Mouse (Mus musculus) megakaryocyte, embryonic 14.5 days (primary cell): Measurements from ENCODE around the gene Edrf1. TPM values are rescaled to one million over a fixed set of nuclear protein-coding genes. Genes with fewer than 3 reads are reported as not detected.
A peak's percentile ranks its signal among the peaks of the same experiment; 100 is the strongest.

Experiments
- H3K27me3 ChIP-seq: replicated peaks from 2 replicates; pipeline ENCODE3; 2012; ENCODE audit warnings: inconsistent platforms
- H3K36me3 ChIP-seq: replicated peaks from 2 replicates; pipeline ENCODE3; 2012; ENCODE audit warnings: low read length, inconsistent platforms, mixed read lengths
- H3K4me1 ChIP-seq: 2 replicates; pipeline ENCODE4 v1.6.1; 2012; ENCODE audit warnings: inconsistent platforms
- H3K4me3 ChIP-seq: replicated peaks from 2 replicates; pipeline ENCODE3; 2012; ENCODE audit warnings: moderate library complexity, mild to moderate bottlenecking, inconsistent platforms
- H3K9me3 ChIP-seq: 2 replicates; pipeline ENCODE4 v1.6.1; 2012; ENCODE audit warnings: inconsistent platforms
- FLI1 ChIP-seq: IDR thresholded peaks from 2 replicates; pipeline ENCODE4 v1.6.1; 2012; ENCODE audit warnings: low read length, inconsistent platforms, mixed read lengths
- GATA1 ChIP-seq: IDR thresholded peaks from 3 replicates; pipeline ENCODE4 v1.6.1; 2012; ENCODE audit warnings: mixed read lengths, low read length, inconsistent platforms, borderline replicate concordance
- polyA plus RNA-seq: library from polyadenylated mRNA; stranded (reverse); fragments of >175 nt; gene quantifications from 2 replicates; pipeline ENCODE4 v1.2.3, GENCODE M21; 2012; ENCODE audit warnings: low replicate concordance; ENCODE audit not compliant: insufficient read depth

The Edrf1 gene
- 1.2 TPM in 1 of 2 replicates, not detected in the other for polyA plus RNA-seq

DNA sequence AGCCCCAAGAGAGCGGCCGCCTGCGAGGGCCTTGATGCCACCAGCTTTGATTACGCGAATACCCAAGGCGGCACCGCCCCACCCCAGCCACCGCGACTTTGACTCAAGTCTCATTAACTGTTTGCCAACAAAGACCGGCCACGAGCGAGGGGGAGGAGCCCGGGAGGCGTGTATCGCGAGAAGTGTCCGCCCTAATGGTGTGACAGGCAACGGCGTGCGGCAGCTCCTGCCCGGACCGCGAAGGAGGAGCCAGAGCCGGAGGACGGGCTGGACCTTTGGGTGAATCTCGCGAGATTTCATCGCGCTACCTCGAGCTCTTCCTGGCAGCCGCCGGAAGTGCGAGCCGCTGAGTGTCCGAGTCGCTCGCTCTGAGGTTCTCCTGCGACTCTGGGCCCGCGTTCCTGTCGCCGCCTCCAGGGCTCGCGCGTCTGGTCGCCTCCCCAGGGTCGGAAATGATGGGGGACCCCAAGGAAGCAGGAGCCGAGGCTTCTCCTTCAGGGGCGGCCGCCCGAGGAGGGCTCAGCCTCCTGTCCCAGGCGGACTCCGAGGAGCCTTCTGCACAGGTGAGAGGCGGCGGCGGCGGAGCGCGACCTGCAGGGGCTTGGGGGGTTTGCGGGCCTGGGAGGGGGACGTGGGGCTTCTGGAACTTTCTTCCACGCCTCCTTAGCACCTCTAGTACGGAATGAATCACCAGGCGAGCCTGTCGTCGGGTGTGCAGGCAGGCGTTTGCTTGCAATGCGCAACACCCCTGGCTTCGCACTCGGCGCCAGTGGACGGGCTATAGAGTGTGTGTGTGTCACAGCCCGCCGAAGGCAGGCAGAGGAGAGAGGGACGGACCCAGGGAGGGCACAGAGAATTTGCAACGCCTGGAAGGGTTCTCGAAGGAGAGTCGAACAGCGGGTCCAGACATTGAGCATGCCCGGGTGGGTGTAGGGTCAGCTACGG, at the start of gene Edrf1:
Gene Edrf1, plus strand, starts transcription at position 183 of the 945 bp plus-strand sequence.
- Histone ChIP-seq H3K4me3 (peak within 1 kb of the TSS; percentile 99), H3K9me3 (no peaks in the 10 kb centered on the region), H3K27me3 (no peaks in the 10 kb centered on the region), H3K36me3 (peaks cover 33% of the 10 kb centered on the region), H3K4me1 (peaks cover 14% of the 10 kb centered on the region)
- TF ChIP-seq FLI1 (no peak), GATA1 (no peak)

DNA sequence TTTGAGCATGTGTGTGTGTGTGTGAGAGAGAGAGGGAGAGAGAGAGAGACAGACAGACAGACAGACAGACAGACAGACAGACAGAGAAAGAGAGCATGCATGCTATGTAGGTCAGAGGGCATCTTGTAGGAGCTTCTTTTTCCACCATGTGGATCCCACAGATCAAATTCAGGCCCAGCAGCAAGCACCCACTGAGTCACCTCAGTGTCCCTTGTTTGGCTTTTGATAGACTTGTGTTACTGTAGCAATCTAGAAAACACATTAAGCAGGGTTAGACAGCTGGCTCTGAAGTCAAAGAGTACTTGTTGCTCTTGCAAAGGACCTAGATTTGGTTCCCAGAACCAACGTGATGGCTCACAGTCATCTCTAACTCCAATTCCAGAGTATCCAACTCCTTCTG, 45.6 kb upstream of the Edrf1 start:
- Histone ChIP-seq H3K36me3 (no peaks in the 10 kb centered on the region), H3K4me1 (0 out of 2 replicates have a peak, but pooled peaks cover 3% of the 10 kb centered on the region), H3K27me3 (peaks cover 10% of the 10 kb centered on the region), H3K9me3 (no peaks in the 10 kb centered on the region), H3K4me3 (no peak overlapping the region)
- TF ChIP-seq GATA1 (no peak), FLI1 (no peak)

DNA sequence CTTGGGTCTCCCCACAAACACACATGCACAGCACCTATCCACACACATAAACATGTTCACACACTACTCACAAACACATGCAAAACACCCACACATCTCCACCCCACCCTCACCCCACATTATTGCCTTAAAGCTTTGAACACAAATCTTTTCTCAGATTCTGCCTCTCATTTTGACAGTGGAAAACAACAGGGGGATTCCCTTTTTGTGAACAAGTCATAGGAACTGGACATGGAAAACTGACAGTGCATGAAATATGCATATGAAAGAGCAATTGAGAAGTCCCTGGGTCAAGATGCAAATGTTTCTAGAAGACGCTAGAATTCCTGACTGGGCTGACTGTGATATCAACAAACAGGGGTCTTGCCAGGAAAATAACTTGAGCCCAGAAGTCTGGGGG, 36.8 kb upstream of the Edrf1 start:
- Histone ChIP-seq H3K4me3 (no peak overlapping the region), H3K36me3 (no peaks in the 10 kb centered on the region), H3K4me1 (no peaks in the 10 kb centered on the region), H3K9me3 (no peaks in the 10 kb centered on the region), H3K27me3 (peaks cover 9% of the 10 kb centered on the region)
- TF ChIP-seq FLI1, result no peak
- TF ChIP-seq GATA1, result no peak

DNA sequence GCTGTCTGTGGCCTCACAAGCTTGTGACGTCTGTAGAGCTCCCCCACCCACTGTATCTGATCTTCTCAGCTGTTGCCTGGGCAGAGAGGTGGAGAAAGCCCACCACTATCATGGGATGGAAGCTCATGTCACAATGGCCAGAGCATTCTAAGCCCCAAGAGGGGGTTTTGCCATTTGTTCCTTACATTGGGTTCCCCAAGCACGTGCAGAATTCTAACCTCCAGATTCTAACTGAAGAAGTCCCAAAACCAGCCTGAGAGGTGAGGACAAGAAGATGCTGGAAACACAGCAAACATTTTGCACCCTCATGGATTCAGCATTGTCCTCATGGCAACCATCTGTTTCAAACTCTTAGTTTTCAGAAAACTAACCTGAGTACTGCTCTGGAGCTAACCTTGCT, 35.3 kb upstream of the Edrf1 start, which contains the start of gene Tex36:
Gene Tex36, minus strand, starts transcription at position 101 of the 400 bp plus-strand sequence.
- no peaks in the 10 kb centered on the region for H3K9me3 ChIP-seq
- H3K36me3 ChIP-seq, result no peaks in the 10 kb centered on the region
- TF ChIP-seq FLI1 (no peak), GATA1 (no peak)
- H3K27me3 ChIP-seq, result peaks cover 9% of the 10 kb centered on the region
- H3K4me1 ChIP-seq, result no peaks in the 10 kb centered on the region
- no peak within 1 kb of the TSS for H3K4me3 ChIP-seq

DNA sequence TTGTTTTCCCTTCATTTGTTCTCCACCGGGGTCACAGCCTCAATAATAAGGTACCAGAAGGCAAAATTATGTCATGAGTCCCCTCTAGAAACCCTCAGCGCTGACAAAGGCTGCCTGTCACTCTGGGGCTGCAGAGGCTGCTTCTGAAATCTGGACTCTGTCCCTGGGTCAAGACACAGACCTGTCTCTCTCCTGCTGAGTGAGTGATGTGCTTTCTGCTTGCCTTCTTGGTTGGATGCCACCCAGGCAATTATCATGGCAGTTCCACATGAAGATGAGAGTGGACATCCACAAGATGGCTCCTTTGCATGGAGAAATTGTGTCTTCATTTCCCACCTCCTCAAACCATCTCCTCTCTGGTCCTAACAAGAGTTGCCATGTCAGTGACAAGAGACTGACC, 34.2 kb upstream of the Edrf1 start:
- Histone ChIP-seq H3K4me3 (no peak overlapping the region), H3K9me3 (no peaks in the 10 kb centered on the region), H3K4me1 (no peaks in the 10 kb centered on the region), H3K36me3 (no peaks in the 10 kb centered on the region), H3K27me3 (peaks cover 9% of the 10 kb centered on the region)
- TF ChIP-seq GATA1, result no peak
- no peak for TF ChIP-seq FLI1

DNA sequence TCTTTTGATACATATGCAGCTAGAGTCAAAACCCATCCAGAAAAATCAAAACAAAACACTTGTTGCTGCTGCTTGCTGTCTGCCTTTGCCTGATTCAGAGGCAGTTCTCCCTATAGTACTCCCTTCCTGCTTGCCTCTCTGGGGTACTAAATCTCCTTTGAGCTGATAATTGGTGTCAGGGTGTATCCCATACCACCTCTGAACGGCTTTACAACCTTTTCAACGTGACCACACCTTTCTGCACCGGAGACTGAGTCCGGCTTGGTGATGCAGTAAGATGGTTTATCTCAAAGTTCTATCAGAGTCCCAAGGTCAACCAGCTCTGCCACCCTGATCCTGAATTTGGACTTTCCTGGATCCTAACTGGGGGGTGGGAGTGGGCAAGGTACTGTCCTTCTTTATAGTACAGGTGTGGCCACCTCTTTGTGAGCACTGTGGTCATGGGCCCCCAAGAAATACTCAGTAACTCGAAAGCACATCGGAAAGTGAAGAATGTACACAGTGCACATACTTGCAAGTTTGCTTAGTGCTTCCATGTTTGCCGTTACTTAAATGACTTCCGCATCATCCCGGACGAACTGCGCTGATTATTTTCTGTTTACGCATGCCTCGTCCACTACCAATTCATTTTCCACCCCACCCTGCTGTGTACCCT, 32.8 kb upstream of the Edrf1 start:
- Histone ChIP-seq H3K9me3 (no peaks in the 10 kb centered on the region), H3K4me1 (no peaks in the 10 kb centered on the region), H3K4me3 (no peak overlapping the region), H3K36me3 (no peaks in the 10 kb centered on the region), H3K27me3 (peaks cover 9% of the 10 kb centered on the region)
- TF ChIP-seq GATA1, result no peak
- no peak for TF ChIP-seq FLI1

DNA sequence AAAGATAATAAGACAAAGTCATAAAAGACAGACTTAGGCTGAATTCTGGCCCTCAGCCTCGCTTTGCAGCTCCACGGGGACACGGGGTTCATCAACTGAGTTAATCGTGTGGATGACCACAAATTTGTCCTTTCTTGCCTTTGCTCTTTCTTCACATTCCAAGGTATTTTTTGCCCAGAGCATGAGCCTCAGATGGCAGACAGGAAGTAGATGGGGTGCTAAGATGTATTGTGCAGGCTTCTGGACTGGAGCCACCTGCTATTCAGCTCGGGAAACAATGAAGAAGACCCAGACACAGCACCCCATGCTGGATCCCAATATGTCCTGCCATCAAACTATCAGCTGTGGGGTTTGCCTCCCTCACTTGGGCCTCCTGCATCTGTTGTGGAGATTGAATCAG, 30.0 kb upstream of the Edrf1 start:
- H3K4me3 ChIP-seq, result no peak overlapping the region
- H3K4me1 ChIP-seq, result no peaks in the 10 kb centered on the region
- peaks cover 7% of the 10 kb centered on the region for H3K27me3 ChIP-seq
- no peaks in the 10 kb centered on the region for H3K9me3 ChIP-seq
- TF ChIP-seq GATA1 (no peak), FLI1 (no peak)
- H3K36me3 ChIP-seq, result no peaks in the 10 kb centered on the region

DNA sequence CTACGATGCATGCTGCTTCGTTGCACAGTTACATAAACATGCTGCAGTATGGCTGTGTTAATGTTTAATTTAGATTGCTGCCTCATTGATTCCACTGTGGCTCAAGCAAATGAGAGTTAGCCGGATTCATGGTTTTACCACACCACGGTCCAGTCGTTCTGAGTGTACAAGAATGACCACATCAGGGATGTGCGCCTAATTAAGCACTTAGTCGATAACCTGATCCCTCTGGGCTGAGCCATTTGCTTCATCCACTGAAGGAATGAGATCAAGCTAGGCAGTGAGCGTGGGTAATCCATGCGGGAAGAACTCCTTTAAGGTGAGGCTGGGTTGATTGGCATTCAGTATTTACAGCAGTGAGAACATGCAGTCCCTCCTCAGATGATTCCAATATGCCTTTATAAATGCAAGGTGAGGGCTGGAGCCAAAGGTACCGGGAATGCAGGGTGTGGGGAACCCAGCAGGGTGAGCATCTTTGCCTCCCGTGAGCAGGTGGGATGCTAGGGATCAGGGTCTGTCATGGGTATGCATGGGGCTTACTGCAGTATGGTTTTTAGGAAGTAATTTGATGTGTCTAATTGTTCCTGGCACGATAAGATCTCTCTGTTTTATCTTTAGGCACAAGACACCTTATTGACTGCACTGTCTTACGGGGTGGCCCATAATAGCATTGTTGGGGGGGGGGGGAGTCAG, 29.3 kb upstream of the Edrf1 start:
- no peaks in the 10 kb centered on the region for H3K9me3 ChIP-seq
- no peak overlapping the region for H3K4me3 ChIP-seq
- TF ChIP-seq GATA1 (no peak), FLI1 (no peak)
- no peaks in the 10 kb centered on the region for H3K36me3 ChIP-seq
- peaks cover 11% of the 10 kb centered on the region for H3K27me3 ChIP-seq
- H3K4me1 ChIP-seq, result no peaks in the 10 kb centered on the region

DNA sequence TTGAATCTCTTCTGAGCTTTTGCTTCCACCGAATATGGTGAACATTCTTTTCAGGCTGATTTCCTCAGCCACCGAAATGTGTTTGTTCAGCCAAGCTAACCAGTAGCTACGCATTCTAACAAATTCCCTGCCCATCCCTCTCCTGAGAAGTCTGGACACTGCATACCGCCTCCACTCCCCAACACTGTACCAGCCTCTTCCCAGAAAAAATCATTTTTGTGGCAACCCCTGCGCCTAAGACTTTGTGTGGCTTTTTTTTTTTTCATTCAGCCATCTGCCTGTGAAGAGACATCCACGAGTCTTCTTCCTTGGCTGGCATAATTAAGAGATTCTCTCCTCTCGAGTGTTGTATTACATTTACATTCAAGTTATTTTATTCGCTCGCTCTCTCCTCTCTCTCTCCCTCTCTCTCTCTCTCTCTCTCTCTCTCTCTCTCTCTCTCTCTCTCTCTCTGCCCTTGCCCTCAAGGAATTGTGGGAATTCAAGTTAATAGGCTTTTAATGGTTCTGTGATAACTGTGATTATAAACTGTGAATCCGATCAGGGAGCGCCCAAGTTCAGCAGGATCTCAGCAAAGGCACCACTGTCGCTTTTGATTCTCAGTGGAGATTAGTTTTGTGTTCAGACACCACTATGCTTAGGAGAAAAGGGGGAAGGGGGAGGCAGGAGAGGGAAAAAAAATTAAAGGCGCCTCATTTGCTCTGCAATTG, 28.6 kb upstream of the Edrf1 start:
- no peak overlapping the region for H3K4me3 ChIP-seq
- no peaks in the 10 kb centered on the region for H3K9me3 ChIP-seq
- H3K36me3 ChIP-seq, result no peaks in the 10 kb centered on the region
- H3K27me3 ChIP-seq, result peaks cover 11% of the 10 kb centered on the region
- no peak for TF ChIP-seq FLI1
- TF ChIP-seq GATA1, result no peak
- no peaks in the 10 kb centered on the region for H3K4me1 ChIP-seq
